Mouse (Mus musculus) kidney, postnatal 0 days (tissue): ENCODE results near the gene Prpsap2. TPM values are rescaled to one million over a fixed set of nuclear protein-coding genes. Genes with fewer than 3 reads are reported as not detected.
"Not testable (repeated sequence)": the region's sequence is repeated elsewhere in the genome, so short reads cannot be mapped to it uniquely, and the experiment has no call there.

ENCODE experiments used
- ATAC-seq: fragments of 200-750 bp; cut with Nextera tagmentation; replicated peaks from 2 replicates; pipeline ENCODE4 v1.8.0; 2017; ENCODE audit warnings: low read depth, moderate number of reproducible peaks, moderate TSS enrichment, moderate library complexity; ENCODE audit not compliant: low FRiP score
- DNase-seq: peaks from one replicate; pipeline ENCODE4 v3.0.0-alpha.2; 2016; ENCODE audit warnings: low spot score
- H3K27ac ChIP-seq: fragments of 300-500 bp; sonication (generic); 2 replicates; pipeline ENCODE4 v1.5.1; 2014; ENCODE audit warnings: mild to moderate bottlenecking
- H3K27me3 ChIP-seq: fragments of 300-500 bp; sonication (generic); 2 replicates; pipeline ENCODE4 v1.6.1; 2014; ENCODE audit warnings: low read length, mixed read lengths; ENCODE audit not compliant: insufficient read depth
- H3K36me3 ChIP-seq: fragments of 300-500 bp; sonication (generic); 2 replicates; pipeline ENCODE4 v1.6.1; 2014; ENCODE audit warnings: low read length, mixed read lengths; ENCODE audit not compliant: insufficient read depth
- H3K4me1 ChIP-seq: fragments of 300-500 bp; sonication (generic); replicated peaks from 2 replicates; pipeline ENCODE4 v1.6.1; 2014; ENCODE audit warnings: antibody characterized with exemption, low read length, mixed read lengths; ENCODE audit not compliant: insufficient read depth
- H3K4me2 ChIP-seq: fragments of 300-500 bp; sonication (generic); 2 replicates; pipeline ENCODE4 v1.6.1; 2014; ENCODE audit warnings: mild to moderate bottlenecking, low read length, moderate library complexity, mixed read lengths
- H3K4me3 ChIP-seq: fragments of 300-500 bp; sonication (generic); replicated peaks from 2 replicates; pipeline ENCODE4 v1.5.1; 2014; ENCODE audit warnings: low read depth, low read length
- H3K9ac ChIP-seq: fragments of 300-500 bp; sonication (generic); 2 replicates; pipeline ENCODE4 v1.6.1; 2014; ENCODE audit warnings: low read depth, low read length
- H3K9me3 ChIP-seq: fragments of 300-500 bp; sonication (generic); replicated peaks from 2 replicates; pipeline ENCODE4 v1.6.1; 2016; ENCODE audit warnings: low read length, inconsistent platforms, mixed read lengths
- CTCF ChIP-seq: IDR thresholded peaks from 2 replicates; pipeline ENCODE4 v1.5.1; 2016; ENCODE audit warnings: antibody characterized with exemption, low read depth, mild to moderate bottlenecking, moderate library complexity
- WGBS: fragments of 180-500 bp; shearing (Covaris S2); extraction: QIAGEN DNeasy Blood & Tissue Kit; methylation state at CpG from one replicate; pipeline ENCODE4 v1.1.7; 2014; 5-methylcytosine and 5-hydroxymethylcytosine counted together
- polyA plus RNA-seq: library from polyadenylated mRNA; unstranded; fragments of >200 nt; fragmentation: Nextera tagmentation; extraction: Ambion mirVana; gene quantifications from 2 replicates; pipeline ENCODE4 v1.2.1, GENCODE M21; 2015

The Prpsap2 gene
- 27.8 and 28.2 TPM in 2 replicates for polyA plus RNA-seq

GRCm38 (mm10) chr11:61761584-61762407 is at the start of gene Prpsap2:
Prpsap2 (minus strand) TSS chr11:61762088.
- no peaks in the 10 kb centered on the region for H3K27me3 ChIP-seq
- peak; percentile 94 for ATAC-seq
- no peaks in the 10 kb centered on the region for H3K36me3 ChIP-seq
- peak within 1 kb of the TSS; percentile 62 for H3K4me3 ChIP-seq
- DNase-seq: peak; percentile 99
- H3K9ac ChIP-seq: peak within 1 kb of the TSS; percentile 91
- no peak for TF ChIP-seq CTCF
- WGBS: under 1% methylated on average over 51 of the region's 51 CpGs
- no peaks in the 10 kb centered on the region for H3K9me3 ChIP-seq
- peak within 1 kb of the TSS; percentile 68 for H3K4me2 ChIP-seq
- 0 out of 2 replicates have a peak, but pooled peaks cover 3% of the 10 kb centered on the region for H3K4me1 ChIP-seq
- H3K27ac ChIP-seq: peak within 1 kb of the TSS; percentile 93

GRCm38 (mm10) chr11:61809793-61810192 is 47.9 kb upstream of the Prpsap2 start:
- Histone ChIP-seq H3K4me2 (no peak overlapping the region), H3K27me3 (no peaks in the 10 kb centered on the region), H3K36me3 (peaks cover 36% of the 10 kb centered on the region), H3K9me3 (no peaks in the 10 kb centered on the region), H3K4me1 (no peaks in the 10 kb centered on the region), H3K27ac (no peak overlapping the region), H3K4me3 (no peak overlapping the region), H3K9ac (no peak overlapping the region)
- ATAC-seq: no peak
- peak; percentile 4 for DNase-seq
- no peak for TF ChIP-seq CTCF
- WGBS: 64% methylated on average over 4 of the region's 4 CpGs

- ATAC-seq (no peak), DNase-seq (peak; percentile 5)
- Histone ChIP-seq H3K4me3 (no peak overlapping the region), H3K27ac (no peak overlapping the region), H3K4me1 (no peaks in the 10 kb centered on the region), H3K36me3 (peaks cover 30% of the 10 kb centered on the region), H3K27me3 (no peaks in the 10 kb centered on the region), H3K9ac (no peak overlapping the region), H3K4me2 (no peak overlapping the region), H3K9me3 (no peaks in the 10 kb centered on the region)
- TF ChIP-seq CTCF: no peak
- 89% methylated on average over 2 of the region's 2 CpGs for WGBS
These were observed 46.7 kb upstream of the Prpsap2 start for GRCm38 (mm10) chr11:61808551-61809117.

- Histone ChIP-seq H3K27me3 (no peaks in the 10 kb centered on the region), H3K4me1 (no peaks in the 10 kb centered on the region), H3K4me3 (no peak overlapping the region), H3K4me2 (no peak overlapping the region), H3K27ac (no peak overlapping the region), H3K9ac (no peak overlapping the region), H3K36me3 (peaks cover 16% of the 10 kb centered on the region), H3K9me3 (no peaks in the 10 kb centered on the region)
- DNase-seq: no peak
- ATAC-seq: no peak
- TF ChIP-seq CTCF: no peak
- WGBS: 96% methylated on average over 1 of the region's 1 CpGs
These were observed 31.6 kb upstream of the Prpsap2 start for GRCm38 (mm10) chr11:61793441-61793840.

- ATAC-seq (no peak), DNase-seq (no peak)
- no peak overlapping the region for H3K4me3 ChIP-seq
- WGBS: 100% methylated on average over 1 of the region's 1 CpGs
- H3K36me3 ChIP-seq: peaks cover 19% of the 10 kb centered on the region; the same call in 1 of the 2 replicates
- no peak for TF ChIP-seq CTCF
- H3K27me3 ChIP-seq: no peaks in the 10 kb centered on the region
- H3K9me3 ChIP-seq: no peaks in the 10 kb centered on the region
- H3K4me1 ChIP-seq: no peaks in the 10 kb centered on the region
- no peak overlapping the region for H3K4me2 ChIP-seq
- no peak overlapping the region for H3K27ac ChIP-seq
- no peak overlapping the region for H3K9ac ChIP-seq
These were observed 26.7 kb upstream of the Prpsap2 start for GRCm38 (mm10) chr11:61788550-61788949.

GRCm38 (mm10) chr11:61782526-61782925 is 20.6 kb upstream of the Prpsap2 start:
- H3K9ac ChIP-seq, DNase-seq, ATAC-seq, H3K4me3 ChIP-seq, H3K4me2 ChIP-seq, H3K27me3 ChIP-seq, H3K4me1 ChIP-seq, H3K9me3 ChIP-seq, H3K27ac ChIP-seq: not testable (repeated sequence)
- H3K36me3 ChIP-seq: peaks cover 23% of the 10 kb centered on the region; the same call in 1 of the 2 replicates
- WGBS: 100% methylated on average over 3 of the region's 3 CpGs
